Mouse (Mus musculus) CH12.LX (cell line): ENCODE measurements around the gene Il11ra1. TPM values are rescaled to one million over a fixed set of nuclear protein-coding genes. Genes with fewer than 3 reads are reported as not detected.
A peak's percentile ranks its signal among the peaks of the same experiment; 100 is the strongest.

ENCODE experiments used
- DNase-seq: peaks from one replicate; pipeline ENCODE4 v3.0.0-alpha.2; 2013; ENCODE audit errors: extremely low read depth
- H3K27ac ChIP-seq: 2 replicates; pipeline ENCODE4 v1.5.1; 2012; ENCODE audit warnings: low read depth, mild to moderate bottlenecking, control low read depth, moderate library complexity; ENCODE audit not compliant: insufficient read depth
- H3K27me3 ChIP-seq: replicated peaks from 2 replicates; pipeline ENCODE3; 2012; ENCODE audit warnings: inconsistent platforms
- H3K36me3 ChIP-seq, 2 experiments: replicated peaks in 1 of 2; 2 replicates each; pipeline versions ENCODE3 to v1.6.1; 2012; ENCODE audit warnings: inconsistent platforms in 1 of 2, low read length in 1 of 2, mild to moderate bottlenecking in 1 of 2, mixed read lengths in 1 of 2, moderate library complexity in 1 of 2; ENCODE audit not compliant: control insufficient read depth in 1 of 2, insufficient read depth in 1 of 2
- H3K4me1 ChIP-seq, 2 experiments: 2 replicates each; pipeline ENCODE4 v1.6.1; 2012; ENCODE audit warnings: inconsistent platforms in 1 of 2, moderate library complexity in 1 of 2; ENCODE audit not compliant: insufficient read depth in 2 of 2, control insufficient read depth in 1 of 2
- H3K4me2 ChIP-seq: 2 replicates; pipeline ENCODE4 v1.6.1; 2012; ENCODE audit warnings: low read depth, mild to moderate bottlenecking, control low read depth; ENCODE audit not compliant: poor library complexity, insufficient read depth, severe bottlenecking
- H3K4me3 ChIP-seq, 3 experiments: fragments of 150-350 bp in 1 of 3; sonication (generic) in 1 of 3; replicated peaks in 1 of 3; 2 replicates each; pipeline versions ENCODE3 to v1.5.1; 2011 to 2012; ENCODE audit warnings: low read depth in 2 of 3, low read length in 2 of 3, mild to moderate bottlenecking in 2 of 3, moderate library complexity in 2 of 3, control low read depth in 1 of 3, improper control_type of control experiment in 1 of 3, inconsistent platforms in 1 of 3, mixed read lengths in 1 of 3; ENCODE audit not compliant: poor library complexity in 1 of 3
- H3K79me2 ChIP-seq: replicated peaks from 2 replicates; pipeline ENCODE4 v1.6.1; 2012; ENCODE audit warnings: mild to moderate bottlenecking, moderate library complexity; ENCODE audit not compliant: control insufficient read depth, poor library complexity, insufficient read depth, severe bottlenecking; ENCODE audit errors: extremely low read depth
- H3K9ac ChIP-seq: 2 replicates; pipeline ENCODE4 v1.6.1; 2012; ENCODE audit warnings: low read depth, mild to moderate bottlenecking, control low read depth, moderate library complexity; ENCODE audit not compliant: insufficient read depth
- H3K9me3 ChIP-seq: replicated peaks from 2 replicates; pipeline ENCODE3; 2012; ENCODE audit warnings: low read length, inconsistent platforms, mixed read lengths
- CHD2 ChIP-seq: IDR thresholded peaks from 2 replicates; pipeline ENCODE4 v1.6.1; 2011; ENCODE audit warnings: low read length, improper control_type of control experiment
- E2F4 ChIP-seq: IDR thresholded peaks from 2 replicates; pipeline ENCODE4 v1.6.1; 2011; ENCODE audit warnings: low read depth, low read length, improper control_type of control experiment; ENCODE audit not compliant: insufficient replicate concordance
- ELF1 ChIP-seq: IDR thresholded peaks from 2 replicates; pipeline ENCODE4 v1.6.1; 2014; ENCODE audit warnings: low read depth, mild to moderate bottlenecking, inconsistent platforms, low read length, improper control_type of control experiment
- HCFC1 ChIP-seq: IDR thresholded peaks from 2 replicates; pipeline ENCODE4 v1.6.1; 2012; ENCODE audit warnings: low read depth, mild to moderate bottlenecking, inconsistent platforms, low read length, improper control_type of control experiment
- IRF4 ChIP-seq: IDR thresholded peaks from 2 replicates; pipeline ENCODE4 v1.6.1; 2014; ENCODE audit warnings: low read depth, mild to moderate bottlenecking, inconsistent platforms, low read length, improper control_type of control experiment
- JUND ChIP-seq: conservative IDR thresholded peaks from 2 replicates; pipeline ENCODE4 v1.6.1; 2011; ENCODE audit warnings: low read depth, low read length, improper control_type of control experiment
- KAT2A ChIP-seq: IDR thresholded peaks from 2 replicates; pipeline ENCODE4 v1.6.1; 2012; ENCODE audit warnings: low read length, improper control_type of control experiment, inconsistent platforms; ENCODE audit not compliant: insufficient replicate concordance
- MAFK ChIP-seq: IDR thresholded peaks from 2 replicates; pipeline ENCODE4 v1.6.1; 2011; ENCODE audit warnings: low read length, improper control_type of control experiment; ENCODE audit not compliant: insufficient replicate concordance
- MAX ChIP-seq: IDR thresholded peaks from 2 replicates; pipeline ENCODE4 v1.6.1; 2011; ENCODE audit warnings: low read length, improper control_type of control experiment
- MEF2A ChIP-seq: IDR thresholded peaks from 2 replicates; pipeline ENCODE4 v1.6.1; 2014; ENCODE audit warnings: low read depth, mild to moderate bottlenecking, inconsistent platforms, low read length, improper control_type of control experiment, borderline replicate concordance
- MXI1 ChIP-seq: IDR thresholded peaks from 2 replicates; pipeline ENCODE4 v1.6.1; 2011; ENCODE audit warnings: mild to moderate bottlenecking, low read depth, low read length, improper control_type of control experiment
- MYC ChIP-seq: IDR thresholded peaks from 2 replicates; pipeline ENCODE4 v1.6.1; 2011; ENCODE audit warnings: low read depth, mild to moderate bottlenecking, improper control_type of control experiment, low read length
- NRF1 ChIP-seq: IDR thresholded peaks from 2 replicates; pipeline ENCODE4 v1.6.1; 2014; ENCODE audit warnings: low read depth, mild to moderate bottlenecking, inconsistent platforms, low read length, improper control_type of control experiment, moderate library complexity
- PAX5 ChIP-seq: IDR thresholded peaks from 2 replicates; pipeline ENCODE4 v1.6.1; 2012; ENCODE audit warnings: low read length, inconsistent platforms, mixed read lengths
- SIN3A ChIP-seq: IDR thresholded peaks from 2 replicates; pipeline ENCODE4 v1.6.1; 2012; ENCODE audit warnings: low read length, improper control_type of control experiment, inconsistent platforms
- SMC3 ChIP-seq: IDR thresholded peaks from 2 replicates; pipeline ENCODE4 v1.6.1; 2011; ENCODE audit warnings: low read depth, low read length, improper control_type of control experiment
- TBP ChIP-seq: conservative IDR thresholded peaks from 2 replicates; pipeline ENCODE4 v1.6.1; 2011; ENCODE audit warnings: low read depth, low read length, improper control_type of control experiment
- TCF12 ChIP-seq: IDR thresholded peaks from 2 replicates; pipeline ENCODE4 v1.6.1; 2014; ENCODE audit warnings: low read depth, mild to moderate bottlenecking, inconsistent platforms, low read length, improper control_type of control experiment
- USF1 ChIP-seq: IDR thresholded peaks from 2 replicates; pipeline ENCODE4 v1.6.1; 2014; ENCODE audit warnings: low read depth, mild to moderate bottlenecking, inconsistent platforms, low read length, improper control_type of control experiment
- ZNF384 ChIP-seq: IDR thresholded peaks from 2 replicates; pipeline ENCODE4 v1.6.1; 2012; ENCODE audit warnings: low read depth, low read length, improper control_type of control experiment, inconsistent platforms
- dilution Hi-C: fragments of 300-500 bp; cut with MboI; formaldehyde crosslinking; loops from 2 replicates; pipeline ENCODE4 v1.14.3; 2020; ENCODE audit warnings: low sequenced_read_pairs; ENCODE audit not compliant: extremely low pct_unique_long_range_greater_than_20kb, extremely low pct_ligation_motif_present
- in situ Hi-C: fragments of 300-500 bp; cut with MboI; formaldehyde crosslinking; loops from 3 replicates; pipeline ENCODE4 v1.14.3; 2019; ENCODE audit warnings: low sequenced_read_pairs, low pct_ligation_motif_present, low pct_unique_long_range_greater_than_20kb, mixed read lengths
- polyA plus RNA-seq: library from polyadenylated mRNA; unstranded; fragments of >175 nt; gene quantifications from 2 replicates; pipeline ENCODE4 v1.2.1, GENCODE M21; 2012; ENCODE audit warnings: low read depth; ENCODE audit not compliant: insufficient read length
- total RNA-seq, 2 experiments: library from RNA; depleted of rRNA; stranded (reverse); fragments of 300-350 nt in 1 of 2; fragments of >200 nt in 1 of 2; gene quantifications; 2 replicates each; pipeline ENCODE4 v1.2.3; 2012 to 2014

Gene Il11ra1
- total and polyA plus RNA-seq, 3 experiments = 1.3 to 4.8 (median 4.2) TPM

DNA sequence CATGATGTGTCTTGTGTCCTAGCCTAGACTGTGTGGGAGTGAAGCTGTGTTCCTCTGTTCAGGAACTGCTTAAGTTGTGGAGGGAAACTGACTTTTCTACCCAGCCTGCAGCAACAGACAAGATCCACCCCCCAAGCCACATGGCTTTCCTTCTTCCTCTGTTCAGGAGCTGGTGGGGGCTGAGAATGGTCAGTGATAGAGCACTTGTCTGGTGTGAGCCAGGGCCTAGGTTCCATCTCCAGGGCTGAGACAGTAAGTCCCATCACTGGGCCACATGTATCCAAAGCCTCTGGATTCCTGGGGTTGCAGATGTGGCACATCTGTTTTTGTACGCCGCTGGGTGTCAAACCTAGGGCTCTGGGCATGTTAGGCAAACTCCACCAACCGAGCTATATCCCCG, 61.1 kb downstream of the Il11ra1 start:
- H3K4me1 ChIP-seq = peaks cover 3 to 21% of the 10 kb centered on the region in 2 experiments
- no peaks in the 10 kb centered on the region for H3K27me3 ChIP-seq
- H3K79me2 ChIP-seq = no peaks in the 10 kb centered on the region
- no peak overlapping the region for H3K27ac ChIP-seq
- H3K36me3 ChIP-seq = peaks cover 13 to 51% of the 10 kb centered on the region in 2 experiments
- dilution Hi-C loops = no loop called here
- peak overlapping the region in 1 of 3 experiments; percentile 23 for H3K4me3 ChIP-seq
- DNase-seq = no peak
- TF ChIP-seq MAFK (no peak), MEF2A (no peak), IRF4 (no peak), KAT2A (no peak), USF1 (no peak), TCF12 (no peak), E2F4 (no peak), HCFC1 (no peak), SMC3 (no peak), ELF1 (no peak), MYC (no peak), TBP (no peak), MAX (no peak), JUND (no peak), MXI1 (no peak)
- no peak overlapping the region for H3K9ac ChIP-seq
- H3K9me3 ChIP-seq = no peaks in the 10 kb centered on the region
- in situ Hi-C loops = no loop called here
- H3K4me2 ChIP-seq = no peak overlapping the region

DNA sequence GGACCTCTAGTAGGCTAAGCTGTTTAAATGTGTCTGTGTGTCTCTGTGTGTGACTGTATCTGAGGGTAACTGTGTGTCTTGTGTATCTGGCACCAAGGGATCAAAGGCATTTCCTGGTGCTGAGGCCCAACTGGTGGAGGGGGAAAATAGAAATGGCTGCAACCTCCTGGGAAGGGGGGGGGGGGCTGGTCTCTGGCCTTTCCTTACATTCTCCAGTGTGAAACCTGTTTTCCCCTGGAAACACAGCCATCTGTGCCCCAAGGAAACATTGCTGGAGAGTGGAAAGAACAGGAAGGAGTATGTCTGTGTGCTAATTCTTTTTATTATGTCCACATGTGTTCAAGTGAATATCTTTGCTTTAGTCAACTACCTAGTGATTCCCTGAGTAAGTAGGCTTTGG, 61.9 kb downstream of the Il11ra1 start:
- H3K9ac ChIP-seq = no peak overlapping the region
- in situ Hi-C loops = no loop called here
- dilution Hi-C loops = no loop called here

More for the DNA sequence above, 61.9 kb downstream of the Il11ra1 start:
- peaks cover 15 to 50% of the 10 kb centered on the region in 2 experiments for H3K36me3 ChIP-seq
- no peaks in the 10 kb centered on the region for H3K27me3 ChIP-seq
- H3K4me1 ChIP-seq = peaks cover under 1 to 17% of the 10 kb centered on the region in 2 experiments
- no peaks in the 10 kb centered on the region for H3K79me2 ChIP-seq
- no peak overlapping the region for H3K4me3 ChIP-seq
- no peak overlapping the region for H3K27ac ChIP-seq
- TF ChIP-seq NRF1 (no peak), TBP (no peak), MYC (no peak), HCFC1 (no peak), PAX5 (no peak), CHD2 (no peak), ZNF384 (no peak), SIN3A (no peak), E2F4 (no peak)
- no peak overlapping the region for H3K4me2 ChIP-seq
- DNase-seq = no peak
- no peaks in the 10 kb centered on the region for H3K9me3 ChIP-seq
